Mouse (Mus musculus): Measurements from ENCODE around the gene Adam33.

DNA sequence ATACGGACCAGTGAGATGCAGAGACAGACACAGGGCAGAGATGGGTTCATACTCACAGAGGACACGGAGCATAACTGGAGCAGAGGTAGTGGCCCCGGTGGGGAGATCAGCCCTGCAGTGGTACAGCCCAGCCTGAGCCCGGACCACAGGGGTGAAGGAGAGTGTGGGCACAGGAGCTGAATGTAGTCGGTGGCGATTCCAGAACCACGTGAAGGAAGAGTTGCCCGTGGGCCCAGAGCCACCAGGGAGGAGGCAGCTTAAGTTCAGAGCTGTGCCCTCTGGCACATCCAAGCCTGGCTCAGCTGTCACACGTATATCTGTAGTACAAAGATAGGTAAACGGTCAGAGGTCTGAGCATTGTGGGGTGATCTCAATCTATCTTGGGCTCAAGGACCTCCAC, 8.9 kb upstream of the Adam33 start:
- TF ChIP-seq CTCF (IDR thresholded peaks at IDR 0.05; ENCODE audit: low read depth), result no peak
- TF ChIP-seq EP300 (IDR thresholded peaks at IDR 0.05; ENCODE audit: low read depth), result no peak
